Mouse (Mus musculus): ENCODE data around the gene Cryab. TPM values are rescaled to one million over a fixed set of nuclear protein-coding genes. Genes with fewer than 3 reads are reported as not detected.
A peak's percentile ranks its signal among the peaks of the same experiment; 100 is the strongest.

Cryab gene
- polyA plus RNA-seq, 1 experiment from 2014 or later, result 0.95 TPM

DNA sequence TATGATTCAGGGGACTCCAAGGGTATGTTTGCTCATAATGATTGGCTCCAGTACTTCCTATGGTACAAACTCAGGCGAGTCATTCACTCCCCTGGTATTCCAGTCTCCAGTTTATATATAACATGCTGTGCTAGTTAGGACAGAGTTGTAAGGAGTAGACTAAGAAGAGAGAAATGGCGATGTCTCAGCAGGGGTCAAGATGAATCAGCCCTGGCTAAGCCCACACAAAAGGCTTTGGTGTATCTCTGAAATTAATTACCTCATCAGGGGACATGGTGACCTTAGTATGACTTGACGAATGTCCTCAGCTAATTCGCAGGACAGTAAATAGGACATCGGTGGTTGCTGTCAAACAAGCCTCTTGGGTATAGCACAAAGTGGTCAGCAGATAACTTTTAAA lies 5.6 kb downstream of the Cryab start:
- no peaks in the 10 kb centered on the region for H3K79me2 ChIP-seq (ENCODE audit: inconsistent target)
- no peak overlapping the region for H3K4me3 ChIP-seq (ENCODE audit: inconsistent target)
- 80% methylated on average over 5 of the region's 5 CpGs for WGBS (ENCODE audit: missing documents)
- H3K36me3 ChIP-seq (ENCODE audit: inconsistent target), result no peaks in the 10 kb centered on the region
- H3K27ac ChIP-seq, result no peak overlapping the region

DNA sequence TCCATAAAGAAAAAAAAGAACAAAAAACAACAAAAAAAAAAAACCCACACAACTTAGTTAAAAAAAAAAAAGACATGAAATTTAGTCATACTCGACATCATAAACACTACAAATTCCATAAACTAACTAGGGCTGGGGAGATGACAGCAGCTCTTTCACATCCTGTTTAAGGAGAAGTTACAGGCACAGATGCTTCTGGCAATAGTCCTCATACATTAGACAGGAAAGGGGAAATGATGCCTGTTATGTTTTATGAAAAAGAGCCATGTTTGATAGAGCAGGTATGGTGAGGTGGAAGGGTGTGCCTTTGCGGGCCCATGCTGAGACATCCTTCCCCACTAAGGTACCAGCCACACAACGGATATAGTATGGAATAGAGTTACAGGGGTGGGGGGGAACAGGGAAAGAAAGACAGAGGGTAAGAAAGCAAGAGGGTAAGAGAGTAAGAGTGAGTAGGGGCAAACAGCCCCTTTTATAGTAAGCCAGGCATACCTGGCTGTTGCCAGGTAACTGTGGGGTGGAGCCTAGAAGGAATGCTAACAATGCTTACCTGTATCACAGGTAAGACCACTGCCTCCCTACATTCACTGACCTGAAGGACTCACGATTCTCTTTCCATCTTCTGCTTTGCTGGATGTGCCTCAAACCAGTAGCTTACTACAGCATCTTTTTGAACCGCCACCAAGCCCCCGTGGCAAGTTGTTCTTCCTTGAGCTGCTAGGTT lies 10.6 kb downstream of the Cryab start:
- WGBS (ENCODE audit: missing documents), result 71% methylated on average over 6 of the region's 6 CpGs
- Histone ChIP-seq H3K79me2 (ENCODE audit: inconsistent target) (no peaks in the 10 kb centered on the region), H3K36me3 (ENCODE audit: inconsistent target) (no peaks in the 10 kb centered on the region), H3K27ac (no peak overlapping the region), H3K4me3 (ENCODE audit: inconsistent target) (no peak overlapping the region)

DNA sequence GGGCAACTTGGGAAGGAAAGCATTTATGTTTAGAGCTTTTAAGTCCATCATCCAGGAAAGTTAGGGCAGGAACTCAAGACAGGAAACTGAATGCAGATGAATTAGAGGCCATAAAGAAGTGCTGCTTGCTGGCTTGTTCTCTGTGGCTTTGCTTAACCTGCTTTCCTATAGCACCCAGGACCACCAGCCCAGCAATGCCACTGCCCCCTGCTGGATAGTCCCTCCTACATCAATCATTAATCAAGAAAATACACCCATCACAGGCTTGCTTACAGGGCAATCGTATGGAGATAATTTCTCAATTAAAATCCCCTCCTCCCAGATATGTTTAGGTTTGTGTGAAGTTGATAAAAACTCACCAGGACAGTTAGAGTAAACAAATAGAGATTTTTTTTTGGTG lies 12.2 kb downstream of the Cryab start:
- WGBS (ENCODE audit: missing documents), result 90% methylated on average over 1 of the region's 1 CpGs

DNA sequence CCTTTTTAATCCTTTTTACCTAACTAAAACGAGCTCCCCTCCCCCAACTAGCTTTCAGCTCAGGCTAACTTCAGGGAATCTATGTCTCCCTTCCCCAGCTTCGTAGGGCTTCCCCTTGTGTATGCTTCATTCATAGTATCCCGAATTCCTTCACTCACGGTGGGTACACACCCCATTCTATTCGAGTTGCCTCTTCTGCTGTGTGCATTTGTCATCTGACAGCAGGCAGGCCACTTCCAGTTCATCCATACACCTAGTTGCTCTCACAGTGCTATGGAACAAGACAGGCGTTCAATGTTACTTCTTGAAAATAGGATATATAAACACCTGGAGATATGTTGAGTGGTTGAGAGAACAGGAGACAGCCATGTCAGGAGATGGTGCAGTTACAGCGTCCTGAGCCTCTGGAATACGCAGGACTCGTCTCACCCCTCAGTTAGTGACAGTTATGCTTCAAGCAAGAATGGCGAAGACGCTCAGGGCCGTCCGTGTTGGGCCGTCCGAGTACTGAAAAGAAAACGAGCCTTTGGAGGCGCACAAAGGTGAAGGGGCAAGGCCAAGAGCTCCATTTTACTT lies 16.5 kb downstream of the Cryab start:
- H3K27ac ChIP-seq, result peak overlapping the region; percentile 76
- H3K4me3 ChIP-seq (ENCODE audit: inconsistent target), result peak overlapping the region; percentile 63
- H3K79me2 ChIP-seq (ENCODE audit: inconsistent target), result no peaks in the 10 kb centered on the region; the same call in 1 of the 2 replicates
- H3K36me3 ChIP-seq (ENCODE audit: inconsistent target), result no peaks in the 10 kb centered on the region
- 4% methylated on average over 17 of the region's 17 CpGs for whole genome bisulfite sequencing (ENCODE audit: missing documents)

More for the DNA sequence above, 12.2 kb downstream of the Cryab start:
- Histone ChIP-seq H3K79me2 (ENCODE audit: inconsistent target) (no peaks in the 10 kb centered on the region), H3K4me3 (ENCODE audit: inconsistent target) (no peak overlapping the region), H3K36me3 (ENCODE audit: inconsistent target) (no peaks in the 10 kb centered on the region), H3K27ac (no peak overlapping the region)

DNA sequence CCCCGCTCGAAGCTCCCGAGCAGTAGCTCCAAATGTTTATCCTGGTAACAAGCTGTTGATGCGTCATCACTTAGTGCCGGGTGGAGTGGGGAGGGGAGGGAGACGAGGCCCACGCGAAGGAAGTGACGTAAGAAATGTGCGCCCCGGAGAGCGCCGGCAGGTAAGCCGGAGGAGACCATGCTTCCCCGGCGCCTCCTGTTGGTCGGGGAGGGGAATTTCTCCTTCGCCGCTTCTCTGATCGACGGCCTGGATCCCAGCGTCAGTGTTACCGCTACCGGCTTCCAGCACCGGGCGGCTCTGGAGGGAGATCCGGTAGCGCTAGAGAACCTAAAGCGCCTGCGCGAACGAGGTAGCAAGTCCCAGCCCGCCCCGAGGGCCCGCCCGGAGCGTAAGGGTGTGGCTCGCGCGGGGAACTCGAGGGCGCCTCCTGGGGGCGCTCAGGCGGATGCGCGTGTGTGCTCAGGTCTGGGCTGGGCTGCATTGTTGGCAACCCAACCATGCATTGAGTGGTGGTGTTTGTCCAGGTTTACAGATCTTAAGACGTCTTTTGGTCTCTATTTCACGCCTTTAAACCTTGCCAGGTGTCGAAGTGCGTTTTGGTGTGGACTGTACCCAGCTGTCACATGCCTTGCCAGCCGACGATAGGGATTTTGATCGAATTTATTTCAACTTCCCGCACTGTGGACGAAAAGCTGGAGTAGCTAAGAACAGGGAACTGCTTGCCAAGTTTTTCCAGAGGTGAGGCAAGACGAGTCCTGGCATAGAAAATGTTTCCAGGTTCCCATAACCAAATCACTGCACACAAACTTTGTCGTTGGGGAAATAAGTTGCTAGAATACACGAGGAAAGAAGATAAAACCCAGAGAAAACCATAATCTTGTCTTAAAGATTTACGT lies 17.2 kb downstream of the Cryab start, which contains the start of gene Fdxacb1:
Fdxacb1 (plus strand) TSS at position 130 of the 896 bp plus-strand sequence.
- Histone ChIP-seq H3K79me2 (ENCODE audit: inconsistent target) (no peaks in the 10 kb centered on the region; the same call in 1 of the 2 replicates), H3K27ac (peak within 1 kb of the TSS; percentile 76), H3K4me3 (ENCODE audit: inconsistent target) (peak within 1 kb of the TSS; percentile 63), H3K36me3 (ENCODE audit: inconsistent target) (no peaks in the 10 kb centered on the region)
- 3% methylated on average over 59 of the region's 59 CpGs for WGBS (ENCODE audit: missing documents)

DNA sequence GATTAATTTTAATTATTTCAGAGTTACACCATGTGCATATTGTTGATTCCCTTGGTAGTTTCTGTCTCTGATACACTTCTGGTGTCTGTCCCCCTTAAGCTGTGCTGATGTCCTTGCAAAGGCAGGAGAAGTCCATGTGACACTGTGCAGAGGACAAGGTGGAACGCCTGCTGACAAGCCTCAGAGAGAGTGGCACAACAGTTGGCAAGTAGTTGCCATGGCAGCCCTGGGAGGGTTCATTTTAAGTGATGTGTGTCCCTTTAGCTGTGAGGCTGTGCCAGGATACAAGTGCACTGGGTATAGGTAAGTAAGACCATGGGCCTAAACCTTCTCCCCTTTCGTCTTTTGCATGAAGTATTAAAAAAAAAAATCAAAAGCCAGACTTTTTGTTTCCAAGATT lies 18.9 kb downstream of the Cryab start:
- no peaks in the 10 kb centered on the region; the same call in 1 of the 2 replicates for H3K79me2 ChIP-seq (ENCODE audit: inconsistent target)
- H3K4me3 ChIP-seq (ENCODE audit: inconsistent target), result no peak overlapping the region
- WGBS (ENCODE audit: missing documents), result 100% methylated on average over 2 of the region's 2 CpGs
- H3K27ac ChIP-seq, result no peak overlapping the region
- no peaks in the 10 kb centered on the region for H3K36me3 ChIP-seq (ENCODE audit: inconsistent target)

DNA sequence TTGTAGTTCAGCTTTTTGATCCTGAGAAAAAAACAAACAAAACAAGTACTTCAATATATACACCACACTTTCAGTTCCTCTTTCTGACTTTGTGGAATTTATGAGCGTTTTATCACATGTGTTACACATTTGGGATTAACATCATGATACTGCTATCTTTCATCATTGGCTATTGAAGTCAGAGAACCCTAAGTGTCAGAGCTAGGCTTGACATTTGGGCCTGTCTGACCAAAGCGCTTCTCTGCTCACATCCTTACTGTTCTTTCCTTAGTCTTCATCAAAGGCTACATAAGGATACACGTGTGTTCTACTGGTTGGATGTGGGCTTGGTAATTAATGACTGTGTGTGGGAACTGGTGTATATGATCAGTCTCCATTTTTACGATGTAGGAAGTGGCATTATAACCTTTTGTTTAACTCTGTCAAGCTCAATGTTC lies 22.9 kb downstream of the Cryab start:
- Histone ChIP-seq H3K79me2 (ENCODE audit: inconsistent target) (no peaks in the 10 kb centered on the region; the same call in 1 of the 2 replicates), H3K4me3 (ENCODE audit: inconsistent target) (peak overlapping the region; percentile 45; the same call in 1 of the 2 replicates), H3K27ac (peak overlapping the region; percentile 65), H3K36me3 (ENCODE audit: inconsistent target) (no peaks in the 10 kb centered on the region)
- 8% methylated on average over 4 of the region's 4 CpGs for WGBS (ENCODE audit: missing documents)

DNA sequence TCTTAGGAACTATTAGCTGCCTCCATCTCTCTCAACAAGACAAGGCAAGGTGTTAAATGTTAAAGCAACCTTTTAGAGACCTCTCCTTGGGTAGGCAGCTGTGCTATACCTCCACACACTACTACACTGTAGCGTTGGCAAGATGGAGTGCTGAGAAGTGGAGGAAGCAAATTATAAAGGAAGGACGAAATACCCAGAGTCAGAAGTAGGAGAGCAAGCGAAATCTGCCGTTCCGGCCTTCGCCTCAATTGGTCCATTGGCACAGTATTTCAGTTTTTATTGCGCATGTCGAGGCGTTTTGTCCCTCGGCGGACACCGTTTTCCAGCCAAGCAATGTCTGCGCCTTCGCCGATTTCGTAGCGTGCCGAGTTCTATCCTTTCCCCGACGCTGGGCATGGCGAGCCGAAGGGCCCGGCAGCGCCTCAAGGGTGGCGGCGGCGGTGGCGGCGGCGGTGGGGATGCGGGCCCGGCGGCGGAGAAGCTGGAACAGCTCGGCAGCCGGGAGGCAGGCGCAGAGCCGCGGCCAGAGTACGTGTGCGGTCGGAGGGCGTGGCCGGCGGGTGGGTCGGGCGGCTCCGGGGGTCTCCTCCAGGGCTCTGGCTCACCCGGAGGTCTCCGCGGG lies 24.0 kb downstream of the Cryab start, which contains the start of the genes Alg9 and 1110032A03Rik:
Alg9 (plus strand) TSS at position 29 of the 622 bp plus-strand sequence.
1110032A03Rik (minus strand) TSS at position 530 of the 622 bp plus-strand sequence.
- no peaks in the 10 kb centered on the region; the same call in 1 of the 2 replicates for H3K79me2 ChIP-seq (ENCODE audit: inconsistent target)
- no peaks in the 10 kb centered on the region for H3K36me3 ChIP-seq (ENCODE audit: inconsistent target)
- H3K4me3 ChIP-seq (ENCODE audit: inconsistent target), result peak within 1 kb of the TSS; percentile 48
- WGBS (ENCODE audit: missing documents), result under 1% methylated on average over 50 of the region's 51 CpGs
- H3K27ac ChIP-seq, result peak within 1 kb of the TSS; percentile 65

DNA sequence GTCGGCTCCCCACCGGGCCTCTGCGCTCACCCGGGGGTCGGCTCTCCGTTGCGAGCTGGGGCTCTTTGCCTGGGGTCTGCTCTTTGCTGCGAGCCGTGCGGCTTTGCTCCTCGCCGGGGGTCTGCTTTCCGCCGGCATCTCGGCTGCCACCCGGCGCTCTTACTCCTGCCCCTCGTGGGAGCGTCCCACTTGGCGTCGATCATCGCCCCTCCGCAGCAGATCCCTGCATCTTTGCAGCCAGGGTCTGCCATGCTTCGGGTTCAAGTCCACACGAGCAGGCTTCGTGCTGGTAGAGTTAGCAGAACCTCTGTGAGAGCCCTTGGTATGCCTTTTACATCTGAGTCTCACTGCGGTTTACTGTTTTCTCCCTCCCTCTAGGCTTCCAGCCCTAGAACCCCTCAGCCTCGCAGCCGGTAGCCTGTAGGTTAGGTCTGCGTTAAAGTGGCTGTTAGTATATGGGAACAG lies 24.6 kb downstream of the Cryab start:
- Histone ChIP-seq H3K36me3 (ENCODE audit: inconsistent target) (no peaks in the 10 kb centered on the region; the same call in 1 of the 2 replicates), H3K79me2 (ENCODE audit: inconsistent target) (no peaks in the 10 kb centered on the region; the same call in 1 of the 2 replicates), H3K4me3 (ENCODE audit: inconsistent target) (peak overlapping the region; percentile 48), H3K27ac (no peak overlapping the region)
- WGBS (ENCODE audit: missing documents), result under 1% methylated on average over 27 of the region's 30 CpGs

DNA sequence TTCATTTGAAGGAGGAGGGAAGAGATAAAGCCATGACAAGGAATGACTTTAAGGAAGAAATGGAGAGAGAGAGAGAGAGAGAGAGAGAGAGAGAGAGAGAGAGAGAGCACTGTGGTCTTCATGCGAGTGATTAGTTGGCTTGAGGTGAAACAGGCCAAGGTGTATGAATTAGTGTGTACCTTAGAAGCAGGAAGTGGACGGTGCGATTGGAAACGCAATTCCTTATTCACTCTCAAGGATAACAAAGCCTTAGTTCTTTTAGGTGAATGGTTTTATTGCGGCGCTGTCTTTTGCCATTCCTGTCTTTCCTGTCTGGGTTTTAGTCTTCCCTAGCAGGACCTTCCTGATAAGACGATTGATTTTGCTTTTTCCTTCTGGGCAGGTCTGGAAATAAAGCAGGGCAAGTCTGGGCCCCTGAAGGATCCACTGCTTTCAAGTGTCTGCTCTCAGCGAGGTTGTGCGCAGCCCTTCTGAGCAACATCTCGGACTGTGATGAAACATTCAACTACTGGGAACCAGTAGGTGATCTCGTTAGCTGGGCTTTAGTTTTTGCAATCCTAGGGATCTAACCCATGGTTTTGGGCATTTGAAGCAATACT lies 25.1 kb downstream of the Cryab start:
- Histone ChIP-seq H3K36me3 (ENCODE audit: inconsistent target) (no peaks in the 10 kb centered on the region; the same call in 1 of the 2 replicates), H3K4me3 (ENCODE audit: inconsistent target) (peak overlapping the region; percentile 48), H3K27ac (no peak overlapping the region), H3K79me2 (ENCODE audit: inconsistent target) (no peaks in the 10 kb centered on the region; the same call in 1 of the 2 replicates)
- 66% methylated on average over 11 of the region's 11 CpGs for WGBS (ENCODE audit: missing documents)

DNA sequence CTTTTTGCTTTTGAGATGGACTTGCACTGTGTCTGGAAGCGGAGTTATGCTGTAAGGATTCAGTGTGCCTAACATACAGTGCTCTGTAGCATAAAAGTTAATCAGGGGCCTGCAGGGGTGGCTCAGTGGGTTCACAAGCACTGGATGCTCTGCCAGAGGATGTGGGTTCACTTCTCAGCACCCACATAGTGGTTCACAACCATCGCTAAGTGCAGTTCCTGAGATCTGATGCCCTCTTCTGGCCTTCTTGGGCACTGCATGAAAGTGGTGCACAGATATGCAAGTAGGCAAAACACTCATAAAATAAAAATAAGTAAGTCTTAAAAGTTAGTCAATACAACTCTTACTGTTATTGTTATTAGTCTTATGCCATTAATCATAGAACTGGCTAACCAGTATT lies 31.0 kb downstream of the Cryab start:
- WGBS (ENCODE audit: missing documents), result 76% methylated on average over 2 of the region's 2 CpGs
- H3K36me3 ChIP-seq (ENCODE audit: inconsistent target), result peaks cover 39% of the 10 kb centered on the region; the same call in 1 of the 2 replicates
- H3K79me2 ChIP-seq (ENCODE audit: inconsistent target), result no peaks in the 10 kb centered on the region
- H3K4me3 ChIP-seq (ENCODE audit: inconsistent target), result no peak overlapping the region
- no peak overlapping the region for H3K27ac ChIP-seq

DNA sequence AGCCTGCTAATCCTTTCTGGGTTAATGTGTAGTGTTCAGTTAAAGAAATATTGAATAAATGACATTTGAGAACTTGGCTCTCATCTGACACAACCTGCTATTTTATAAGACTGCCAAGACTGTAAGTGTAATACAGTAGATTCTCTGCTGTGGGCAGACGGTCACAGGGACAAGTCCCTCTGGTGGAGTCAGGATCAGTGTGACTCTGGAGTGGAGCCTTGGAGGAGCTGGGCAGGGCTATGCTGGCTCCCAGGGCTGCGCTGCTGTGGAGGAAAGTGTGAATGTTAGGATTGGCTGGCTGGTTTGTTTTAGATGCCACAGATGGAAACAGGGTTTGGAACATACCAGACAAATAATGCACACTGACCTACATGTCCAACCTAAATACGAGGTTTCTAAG lies 44.1 kb downstream of the Cryab start:
- H3K27ac ChIP-seq, result no peak overlapping the region
- H3K36me3 ChIP-seq (ENCODE audit: inconsistent target), result peaks cover 30% of the 10 kb centered on the region
- no peaks in the 10 kb centered on the region for H3K79me2 ChIP-seq (ENCODE audit: inconsistent target)
- no peak overlapping the region for H3K4me3 ChIP-seq (ENCODE audit: inconsistent target)
- WGBS (ENCODE audit: missing documents), result 96% methylated on average over 3 of the region's 3 CpGs

DNA sequence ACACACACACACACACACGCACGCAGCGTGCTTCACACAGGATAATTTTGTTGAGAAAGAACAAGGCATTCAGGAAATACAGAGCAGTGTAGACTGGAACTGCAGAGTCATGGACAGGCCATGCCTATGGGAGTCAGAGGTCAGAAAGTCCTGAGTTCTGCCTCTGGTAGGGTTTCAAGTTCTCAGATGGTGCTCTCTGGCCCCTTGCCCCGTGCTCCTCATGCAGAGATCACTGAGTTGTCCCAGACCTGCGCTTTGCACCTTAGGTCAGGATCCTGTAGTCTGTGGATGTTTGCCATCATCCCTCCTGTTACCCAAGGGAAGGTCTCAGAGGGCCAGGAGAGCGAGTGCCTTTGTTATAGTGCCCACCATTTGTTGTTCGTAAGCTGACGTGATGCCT lies 45.7 kb downstream of the Cryab start:
- Histone ChIP-seq H3K27ac (no peak overlapping the region), H3K36me3 (ENCODE audit: inconsistent target) (peaks cover 24% of the 10 kb centered on the region; the same call in 1 of the 2 replicates), H3K79me2 (ENCODE audit: inconsistent target) (no peaks in the 10 kb centered on the region), H3K4me3 (ENCODE audit: inconsistent target) (no peak overlapping the region)
- 95% methylated on average over 8 of the region's 8 CpGs for WGBS (ENCODE audit: missing documents)

Measured in macrophage (primary cell).